Mouse (Mus musculus): Measurements from ENCODE around the gene Clec1a. TPM values are rescaled to one million over a fixed set of nuclear protein-coding genes. Genes with fewer than 3 reads are reported as not detected.
"Not testable (repeated sequence)": the region's sequence is repeated elsewhere in the genome, so short reads cannot be mapped to it uniquely, and the experiment has no call there.

The Clec1a gene
- polyA plus RNA-seq (2015; fragmentation: Nextera tagmentation; extraction: Ambion mirVana): 6.2 and 8.6 TPM in 2 replicates

- Histone ChIP-seq H3K9ac (ENCODE audit: low read length) (peak within 1 kb of the TSS; percentile 25; the same call in 1 of the 2 replicates), H3K9me3 (replicated peaks; ENCODE audit: control insufficient read depth, low read length) (no peaks in the 10 kb centered on the region), H3K36me3 (ENCODE audit: control insufficient read depth, insufficient read depth) (no peaks in the 10 kb centered on the region), H3K4me2 (ENCODE audit: low read depth, low read length) (peak within 1 kb of the TSS; percentile 45; the same call in 1 of the 2 replicates), H3K27me3 (ENCODE audit: control insufficient read depth, insufficient read depth, low read length) (no peaks in the 10 kb centered on the region), H3K4me1 (ENCODE audit: control insufficient read depth, insufficient read depth, low read length) (no peaks in the 10 kb centered on the region), H3K4me3 (ENCODE audit: low read length) (peak within 1 kb of the TSS; percentile 23), H3K27ac (ENCODE audit: low read length) (peak within 1 kb of the TSS; percentile 41)
- peak; percentile 37; the same call in 1 of the 2 replicates for ATAC-seq (replicated peaks; ENCODE audit: extremely low read depth, insufficient read depth, low FRiP score)
- 53% methylated on average over 13 of the region's 13 CpGs for WGBS
Measured at GRCm38 (mm10) chr6:129451411-129452039, at the start of gene Clec1a. TSS of gene Clec1a (minus strand) at chr6:129452000.

- not testable (repeated sequence) for ATAC-seq (replicated peaks; ENCODE audit: extremely low read depth, insufficient read depth, low FRiP score); H3K9ac ChIP-seq (ENCODE audit: low read length); H3K4me2 ChIP-seq (ENCODE audit: low read depth, low read length); H3K4me1 ChIP-seq (ENCODE audit: control insufficient read depth, insufficient read depth, low read length); H3K27me3 ChIP-seq (ENCODE audit: control insufficient read depth, insufficient read depth, low read length); H3K36me3 ChIP-seq (ENCODE audit: control insufficient read depth, insufficient read depth); H3K27ac ChIP-seq (ENCODE audit: low read length); H3K4me3 ChIP-seq (ENCODE audit: low read length); H3K9me3 ChIP-seq (replicated peaks; ENCODE audit: control insufficient read depth, low read length)
- 96% methylated on average over 1 of the region's 1 CpGs for WGBS
Measured at GRCm38 (mm10) chr6:129499516-129499915, 47.7 kb upstream of the Clec1a start.

DNA sequence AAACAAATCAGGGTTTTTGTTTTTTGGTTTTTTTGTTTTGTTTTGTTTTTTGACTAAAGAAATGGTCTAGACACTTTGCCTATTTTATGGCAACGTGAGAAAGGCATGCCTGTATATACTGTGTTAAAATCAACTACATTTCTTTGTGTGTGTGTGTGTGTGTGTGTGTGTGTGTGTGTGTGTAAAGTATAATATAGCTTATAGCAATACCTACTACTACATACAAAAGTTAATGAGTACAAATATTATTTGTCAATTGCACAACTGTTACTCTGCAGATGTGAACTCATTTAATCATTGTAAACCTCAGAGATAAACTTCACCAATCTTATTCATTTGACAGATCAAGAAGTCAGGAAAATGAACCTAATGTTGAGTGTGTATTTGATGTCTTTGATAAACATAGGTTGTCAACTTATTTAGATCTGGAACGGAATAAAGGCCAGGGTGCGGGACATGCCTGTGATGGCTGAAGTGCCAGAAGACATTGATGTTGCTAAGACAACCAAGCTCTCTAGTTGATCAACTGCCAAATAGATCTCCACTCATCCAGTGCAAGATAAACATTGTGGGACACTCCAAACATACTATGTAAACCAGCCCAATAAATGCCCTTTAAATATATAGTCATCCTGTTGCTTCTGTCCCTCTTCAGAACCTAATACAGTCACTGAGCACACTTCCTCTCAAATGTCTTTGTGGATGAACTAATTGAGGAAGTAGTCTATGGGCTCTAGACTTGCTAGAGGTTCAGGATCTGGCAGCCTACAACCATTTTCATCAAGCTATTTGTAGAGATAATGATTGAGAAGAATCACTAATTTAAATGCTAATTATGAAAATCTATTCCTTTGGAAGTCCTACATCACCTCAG lies 45.8 kb upstream of the Clec1a start:
- H3K27ac ChIP-seq (ENCODE audit: low read length): no peak overlapping the region
- no peaks in the 10 kb centered on the region for H3K36me3 ChIP-seq (ENCODE audit: control insufficient read depth, insufficient read depth)
- H3K4me2 ChIP-seq (ENCODE audit: low read depth, low read length): no peak overlapping the region
- no peaks in the 10 kb centered on the region for H3K27me3 ChIP-seq (ENCODE audit: control insufficient read depth, insufficient read depth, low read length)
- 70% methylated on average over 3 of the region's 3 CpGs for WGBS
- ATAC-seq (replicated peaks; ENCODE audit: extremely low read depth, insufficient read depth, low FRiP score): no peak
- no peaks in the 10 kb centered on the region for H3K4me1 ChIP-seq (ENCODE audit: control insufficient read depth, insufficient read depth, low read length)
- H3K9ac ChIP-seq (ENCODE audit: low read length): no peak overlapping the region
- no peak overlapping the region for H3K4me3 ChIP-seq (ENCODE audit: low read length)
- H3K9me3 ChIP-seq (replicated peaks; ENCODE audit: control insufficient read depth, low read length): no peaks in the 10 kb centered on the region

GRCm38 (mm10) chr6:129494924-129495323 lies 43.1 kb upstream of the Clec1a start:
- Histone ChIP-seq H3K27ac (ENCODE audit: low read length) (no peak overlapping the region), H3K9ac (ENCODE audit: low read length) (no peak overlapping the region), H3K9me3 (replicated peaks; ENCODE audit: control insufficient read depth, low read length) (no peaks in the 10 kb centered on the region), H3K27me3 (ENCODE audit: control insufficient read depth, insufficient read depth, low read length) (no peaks in the 10 kb centered on the region), H3K4me1 (ENCODE audit: control insufficient read depth, insufficient read depth, low read length) (no peaks in the 10 kb centered on the region), H3K4me2 (ENCODE audit: low read depth, low read length) (no peak overlapping the region), H3K4me3 (ENCODE audit: low read length) (no peak overlapping the region), H3K36me3 (ENCODE audit: control insufficient read depth, insufficient read depth) (no peaks in the 10 kb centered on the region)
- ATAC-seq (replicated peaks; ENCODE audit: extremely low read depth, insufficient read depth, low FRiP score): no peak
- WGBS: 64% methylated on average over 4 of the region's 4 CpGs

DNA sequence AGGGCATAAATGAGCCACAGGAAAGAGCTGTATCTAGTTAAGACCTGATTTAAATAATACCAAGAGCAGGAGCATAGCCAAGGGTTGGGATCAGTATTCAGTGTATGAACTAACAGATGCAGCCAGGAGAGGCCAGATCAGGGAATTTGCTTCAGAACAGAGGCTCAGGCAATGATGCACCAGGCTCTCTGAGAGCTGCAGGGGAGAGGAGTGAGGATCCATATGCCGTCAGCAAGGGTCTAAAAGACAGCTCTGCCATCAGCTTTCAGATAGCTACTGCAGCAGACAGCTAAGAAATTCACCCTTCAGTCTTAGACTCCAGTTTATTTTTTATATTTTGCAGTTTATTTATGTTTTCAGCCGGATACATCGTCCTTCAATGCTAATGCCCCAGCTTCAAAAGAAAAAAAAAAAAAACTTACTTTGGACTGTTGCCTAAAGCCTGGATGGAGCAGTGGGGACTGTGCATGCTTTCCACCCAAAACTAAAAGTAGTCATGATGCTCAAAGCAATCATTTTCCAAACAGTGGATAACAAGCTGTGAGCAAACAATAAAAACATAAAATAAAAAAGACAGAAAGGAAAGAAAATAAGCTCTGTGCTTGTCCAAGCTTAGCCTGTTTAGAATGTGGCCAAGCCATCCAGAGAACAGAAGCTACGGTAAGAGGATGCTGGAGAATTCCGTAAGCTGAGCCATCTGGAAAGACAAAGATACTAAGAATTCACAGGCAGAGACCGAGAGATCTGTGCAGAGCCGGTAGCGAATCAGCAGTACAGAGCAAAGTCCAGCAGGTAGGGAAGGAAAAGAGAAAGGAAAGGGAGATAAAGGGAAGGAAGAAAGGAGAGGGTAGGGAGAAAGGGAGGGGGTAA lies 28.5 kb upstream of the Clec1a start:
- Histone ChIP-seq H3K9ac (ENCODE audit: low read length) (no peak overlapping the region), H3K4me3 (ENCODE audit: low read length) (no peak overlapping the region), H3K27ac (ENCODE audit: low read length) (no peak overlapping the region), H3K4me2 (ENCODE audit: low read depth, low read length) (no peak overlapping the region), H3K9me3 (replicated peaks; ENCODE audit: control insufficient read depth, low read length) (no peaks in the 10 kb centered on the region), H3K4me1 (ENCODE audit: control insufficient read depth, insufficient read depth, low read length) (no peaks in the 10 kb centered on the region), H3K27me3 (ENCODE audit: control insufficient read depth, insufficient read depth, low read length) (no peaks in the 10 kb centered on the region), H3K36me3 (ENCODE audit: control insufficient read depth, insufficient read depth) (no peaks in the 10 kb centered on the region)
- 64% methylated on average over 8 of the region's 8 CpGs for whole genome bisulfite sequencing
- no peak for ATAC-seq (replicated peaks; ENCODE audit: extremely low read depth, insufficient read depth, low FRiP score)

GRCm38 (mm10) chr6:129476404-129477126 lies 24.8 kb upstream of the Clec1a start:
- Histone ChIP-seq H3K4me1 (ENCODE audit: control insufficient read depth, insufficient read depth, low read length) (no peaks in the 10 kb centered on the region), H3K27ac (ENCODE audit: low read length) (no peak overlapping the region), H3K9me3 (replicated peaks; ENCODE audit: control insufficient read depth, low read length) (no peaks in the 10 kb centered on the region), H3K4me2 (ENCODE audit: low read depth, low read length) (peak overlapping the region; percentile 15; the same call in 1 of the 2 replicates), H3K9ac (ENCODE audit: low read length) (no peak overlapping the region), H3K36me3 (ENCODE audit: control insufficient read depth, insufficient read depth) (no peaks in the 10 kb centered on the region), H3K4me3 (ENCODE audit: low read length) (no peak overlapping the region), H3K27me3 (ENCODE audit: control insufficient read depth, insufficient read depth, low read length) (no peaks in the 10 kb centered on the region)
- no peak for ATAC-seq (replicated peaks; ENCODE audit: extremely low read depth, insufficient read depth, low FRiP score)
- WGBS: 31% methylated on average over 13 of the region's 13 CpGs

- Histone ChIP-seq H3K4me3 (ENCODE audit: low read length) (no peak overlapping the region), H3K9me3 (replicated peaks; ENCODE audit: control insufficient read depth, low read length) (no peaks in the 10 kb centered on the region), H3K27ac (ENCODE audit: low read length) (no peak overlapping the region), H3K36me3 (ENCODE audit: control insufficient read depth, insufficient read depth) (no peaks in the 10 kb centered on the region), H3K27me3 (ENCODE audit: control insufficient read depth, insufficient read depth, low read length) (no peaks in the 10 kb centered on the region), H3K4me1 (ENCODE audit: control insufficient read depth, insufficient read depth, low read length) (no peaks in the 10 kb centered on the region), H3K9ac (ENCODE audit: low read length) (no peak overlapping the region), H3K4me2 (ENCODE audit: low read depth, low read length) (no peak overlapping the region)
- no peak for ATAC-seq (replicated peaks; ENCODE audit: extremely low read depth, insufficient read depth, low FRiP score)
- 68% methylated on average over 5 of the region's 5 CpGs for WGBS
Measured at GRCm38 (mm10) chr6:129472627-129473026, 20.8 kb upstream of the Clec1a start.

DNA sequence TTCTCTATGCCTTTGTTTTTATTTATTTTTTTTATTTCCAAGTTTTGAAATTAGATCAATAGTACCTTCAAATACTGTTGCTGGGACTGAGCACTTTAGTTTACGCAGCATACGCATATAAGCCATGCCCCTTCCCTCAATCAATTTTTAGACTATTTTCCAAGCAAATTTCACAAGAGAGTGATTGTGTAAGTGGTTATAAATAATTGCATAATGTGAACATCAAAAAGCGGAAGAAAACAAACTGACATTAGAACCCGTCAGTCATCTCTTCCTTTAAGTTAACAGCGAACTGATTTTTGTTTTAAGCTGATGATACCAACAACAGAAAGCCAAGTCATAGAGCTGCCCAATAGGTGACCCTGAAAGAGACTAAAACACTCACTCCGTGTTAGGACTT lies 19.6 kb upstream of the Clec1a start:
- Histone ChIP-seq H3K9me3 (replicated peaks; ENCODE audit: control insufficient read depth, low read length) (no peaks in the 10 kb centered on the region), H3K4me3 (ENCODE audit: low read length) (no peak overlapping the region), H3K27me3 (ENCODE audit: control insufficient read depth, insufficient read depth, low read length) (no peaks in the 10 kb centered on the region), H3K4me2 (ENCODE audit: low read depth, low read length) (no peak overlapping the region), H3K9ac (ENCODE audit: low read length) (no peak overlapping the region), H3K36me3 (ENCODE audit: control insufficient read depth, insufficient read depth) (no peaks in the 10 kb centered on the region), H3K27ac (ENCODE audit: low read length) (no peak overlapping the region), H3K4me1 (ENCODE audit: control insufficient read depth, insufficient read depth, low read length) (no peaks in the 10 kb centered on the region)
- 86% methylated on average over 6 of the region's 6 CpGs for WGBS
- ATAC-seq (replicated peaks; ENCODE audit: extremely low read depth, insufficient read depth, low FRiP score): no peak
